Mouse (Mus musculus) C2C12 (cell line): ENCODE results near the gene Lrtm2. TPM values are rescaled to one million over a fixed set of nuclear protein-coding genes. Genes with fewer than 3 reads are reported as not detected.
A peak's percentile ranks its signal among the peaks of the same experiment; 100 is the strongest.

ENCODE experiments used
- H3K27me3 ChIP-seq: one replicate; pipeline ENCODE4 v1.6.1; 2011; ENCODE audit not compliant: control insufficient read depth, insufficient read depth, insufficient read length
- H3K36me3 ChIP-seq: one replicate; pipeline ENCODE4 v1.6.1; 2011; ENCODE audit not compliant: control insufficient read depth, insufficient read depth
- H3K4me3 ChIP-seq: one replicate; pipeline ENCODE4 v1.5.1; 2011; ENCODE audit warnings: mild to moderate bottlenecking, control low read depth; ENCODE audit not compliant: poor library complexity, insufficient read depth, severe bottlenecking
- H3K79me2 ChIP-seq: one replicate; pipeline ENCODE4 v1.6.1; 2011; ENCODE audit not compliant: control insufficient read depth, insufficient read depth
- H3K79me3 ChIP-seq: one replicate; pipeline ENCODE4 v1.6.1; 2011; ENCODE audit warnings: low read depth, control low read depth
- H3ac ChIP-seq: one replicate; pipeline ENCODE3; 2011; ENCODE audit warnings: low read depth; ENCODE audit not compliant: control insufficient read depth, insufficient read length
- CEBPB ChIP-seq: IDR thresholded peaks from one replicate; pipeline ENCODE4 v1.6.1; 2011; ENCODE audit warnings: low read depth, mild to moderate bottlenecking, control low read depth, moderate library complexity
- CTCF ChIP-seq: IDR thresholded peaks from one replicate; pipeline ENCODE4 v1.5.1; 2011; ENCODE audit not compliant: control insufficient read depth, insufficient read depth, insufficient read length
- FOSL1 ChIP-seq: IDR thresholded peaks from one replicate; pipeline ENCODE4 v1.8.0; 2011; ENCODE audit warnings: mild to moderate bottlenecking, low read length; ENCODE audit not compliant: poor library complexity, insufficient read depth, severe bottlenecking
- MAX ChIP-seq: IDR thresholded peaks from one replicate; pipeline ENCODE4 v1.6.1; 2011; ENCODE audit warnings: mild to moderate bottlenecking, control low read depth
- MYOD1 ChIP-seq: IDR thresholded peaks from one replicate; pipeline ENCODE4 v1.6.1; 2011; ENCODE audit warnings: low read depth; ENCODE audit not compliant: control insufficient read depth, insufficient read length
- MYOG ChIP-seq: IDR thresholded peaks from one replicate; pipeline ENCODE4 v1.6.1; 2011; ENCODE audit not compliant: control insufficient read depth, insufficient read length; ENCODE audit errors: extremely low read depth
- USF1 ChIP-seq: IDR thresholded peaks from one replicate; pipeline ENCODE4 v1.6.1; 2011; ENCODE audit warnings: low read depth, mild to moderate bottlenecking, control low read depth, moderate library complexity
- polyA plus RNA-seq: library from polyadenylated mRNA; unstranded; fragments of >200 nt; fragmentation: generic; extraction: Trizol; gene quantifications from one replicate; pipeline ENCODE4 v1.2.1, GENCODE M21; 2012; ENCODE audit warnings: missing spikeins

The Lrtm2 gene
- polyA plus RNA-seq, 1 experiment = not detected

GRCm38 (mm10) chr6:119329936-119330335, 630 bp downstream of the Lrtm2 start:
- Histone ChIP-seq H3ac (no peak overlapping the region), H3K36me3 (no peaks in the 10 kb centered on the region), H3K27me3 (peaks cover 46% of the 10 kb centered on the region), H3K79me3 (no peaks in the 10 kb centered on the region), H3K4me3 (no peak overlapping the region), H3K79me2 (no peaks in the 10 kb centered on the region)
- TF ChIP-seq FOSL1 = no peak
- no peak for TF ChIP-seq USF1
- TF ChIP-seq CTCF = no peak
- TF ChIP-seq MAX = no peak
- no peak for TF ChIP-seq MYOG
- TF ChIP-seq MYOD1 = no peak
- TF ChIP-seq CEBPB = no peak

GRCm38 (mm10) chr6:119329215-119329714, 1.3 kb downstream of the Lrtm2 start:
- no peaks in the 10 kb centered on the region for H3K36me3 ChIP-seq
- peaks cover 50% of the 10 kb centered on the region for H3K27me3 ChIP-seq
- H3K79me3 ChIP-seq = no peaks in the 10 kb centered on the region
- TF ChIP-seq MYOD1 (peak; percentile 47), MYOG (no peak)
- no peak overlapping the region for H3ac ChIP-seq
- H3K79me2 ChIP-seq = no peaks in the 10 kb centered on the region
- no peak overlapping the region for H3K4me3 ChIP-seq

GRCm38 (mm10) chr6:119328521-119329115, 1.9 kb downstream of the Lrtm2 start:
- Histone ChIP-seq H3K27me3 (peaks cover 56% of the 10 kb centered on the region), H3K4me3 (no peak overlapping the region), H3ac (no peak overlapping the region), H3K79me3 (no peaks in the 10 kb centered on the region), H3K79me2 (no peaks in the 10 kb centered on the region), H3K36me3 (no peaks in the 10 kb centered on the region)
- TF ChIP-seq MYOD1 (no peak), CTCF (no peak), MAX (no peak), CEBPB (no peak), USF1 (no peak), FOSL1 (no peak), MYOG (no peak)

DNA sequence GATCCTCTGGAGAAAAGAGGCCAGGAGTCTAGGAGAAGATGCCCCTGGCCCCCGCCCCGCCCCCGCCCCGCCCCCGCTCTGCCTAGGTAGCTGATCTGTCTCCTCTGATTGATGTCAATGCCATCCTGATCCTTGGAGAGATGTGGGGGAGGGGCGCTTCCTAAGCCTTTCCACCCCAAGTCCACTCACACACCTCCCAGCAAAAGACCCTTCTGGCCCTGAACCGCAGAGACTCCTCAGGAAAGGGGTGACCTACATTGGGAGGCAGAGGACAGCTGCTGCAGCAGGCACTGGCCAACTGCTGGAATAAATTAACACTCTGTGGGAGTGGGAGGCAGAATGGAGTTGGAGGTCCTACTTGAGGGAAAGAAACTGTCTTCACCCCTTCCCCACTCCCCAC, 4.0 kb downstream of the Lrtm2 start:
- Histone ChIP-seq H3ac (no peak overlapping the region), H3K4me3 (no peak overlapping the region), H3K79me3 (no peaks in the 10 kb centered on the region), H3K27me3 (peaks cover 72% of the 10 kb centered on the region), H3K36me3 (no peaks in the 10 kb centered on the region), H3K79me2 (no peaks in the 10 kb centered on the region)
- no peak for TF ChIP-seq MYOG
- no peak for TF ChIP-seq FOSL1

DNA sequence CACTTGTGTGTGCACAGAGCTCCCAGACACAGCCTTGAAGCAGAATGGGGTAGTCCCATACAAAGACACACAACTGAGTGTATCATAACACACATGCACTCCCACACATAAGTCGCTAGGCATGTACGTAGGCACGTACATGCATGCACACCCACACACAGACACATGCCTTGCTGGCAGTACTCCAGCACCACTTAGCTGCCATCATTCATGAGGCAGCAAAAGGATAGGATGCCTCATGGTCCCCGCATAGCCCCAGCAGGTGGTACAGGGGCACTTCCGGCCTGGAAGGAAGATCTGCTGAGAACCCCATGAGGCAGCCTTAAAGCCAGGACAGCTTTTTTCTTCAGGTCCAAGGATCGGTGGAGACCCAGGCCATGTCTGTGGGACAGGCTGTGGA, 4.6 kb downstream of the Lrtm2 start:
- Histone ChIP-seq H3K4me3 (no peak overlapping the region), H3K27me3 (peaks cover 70% of the 10 kb centered on the region), H3ac (no peak overlapping the region), H3K79me2 (no peaks in the 10 kb centered on the region), H3K79me3 (no peaks in the 10 kb centered on the region), H3K36me3 (no peaks in the 10 kb centered on the region)
- TF ChIP-seq CTCF (no peak), USF1 (no peak), FOSL1 (no peak), MYOG (no peak), CEBPB (no peak), MYOD1 (no peak)

DNA sequence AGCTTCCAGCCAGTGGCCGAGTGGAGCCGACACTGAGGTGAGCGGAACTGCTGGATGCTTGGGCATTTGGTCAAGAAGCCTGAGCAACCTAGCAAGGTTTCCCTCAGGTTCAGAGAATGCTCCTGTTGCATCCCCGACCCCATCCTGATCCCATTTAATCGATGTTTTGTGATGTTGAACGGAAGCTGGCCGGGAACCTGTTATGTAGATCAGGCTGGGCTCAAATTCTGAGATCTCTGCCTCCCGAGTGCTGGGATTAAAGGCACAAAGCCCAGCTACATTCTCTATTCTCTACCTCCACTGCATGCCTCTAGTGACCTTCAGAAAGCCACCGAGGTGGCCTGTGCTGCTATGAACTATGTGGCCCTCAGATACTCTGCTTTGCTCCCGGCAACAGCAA, 5.8 kb downstream of the Lrtm2 start:
- Histone ChIP-seq H3K36me3 (no peaks in the 10 kb centered on the region), H3K4me3 (no peak overlapping the region), H3K27me3 (peaks cover 68% of the 10 kb centered on the region), H3K79me3 (no peaks in the 10 kb centered on the region), H3ac (no peak overlapping the region), H3K79me2 (no peaks in the 10 kb centered on the region)
- TF ChIP-seq FOSL1 = no peak
- no peak for TF ChIP-seq MAX
- TF ChIP-seq CTCF = no peak
- TF ChIP-seq CEBPB = no peak
- TF ChIP-seq USF1 = no peak
- TF ChIP-seq MYOD1 = no peak
- no peak for TF ChIP-seq MYOG
